Mouse (Mus musculus): ENCODE data around the gene Cep19.

The Cep19 gene

DNA sequence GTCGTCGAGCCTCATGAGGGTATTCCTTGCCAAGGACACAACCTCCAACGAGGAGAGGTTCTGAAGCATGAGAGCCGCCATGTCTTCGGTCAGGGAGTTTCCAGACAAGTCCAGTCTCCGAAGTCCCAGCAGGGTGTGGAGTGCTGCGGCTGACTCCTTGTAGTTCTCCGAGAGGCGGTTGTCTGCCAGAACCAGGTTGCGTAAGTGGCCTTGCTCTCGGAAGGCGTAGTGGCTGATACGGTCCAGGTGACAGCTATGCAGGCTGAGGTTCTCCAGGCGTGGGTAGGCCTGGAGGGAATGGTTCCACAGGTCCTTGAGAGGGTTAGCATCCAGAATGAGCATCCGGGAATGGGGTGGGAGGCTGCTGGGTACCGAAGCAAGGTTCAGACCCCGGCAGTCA is 45.0 kb downstream of the Cep19 start:
- no peak for DNase-seq (ENCODE audit: low spot score)

GRCm38 (mm10) chr16:32147589-32148207 is 48.1 kb downstream of the Cep19 start:
- DNase-seq (ENCODE audit: low spot score), result no peak

DNA sequence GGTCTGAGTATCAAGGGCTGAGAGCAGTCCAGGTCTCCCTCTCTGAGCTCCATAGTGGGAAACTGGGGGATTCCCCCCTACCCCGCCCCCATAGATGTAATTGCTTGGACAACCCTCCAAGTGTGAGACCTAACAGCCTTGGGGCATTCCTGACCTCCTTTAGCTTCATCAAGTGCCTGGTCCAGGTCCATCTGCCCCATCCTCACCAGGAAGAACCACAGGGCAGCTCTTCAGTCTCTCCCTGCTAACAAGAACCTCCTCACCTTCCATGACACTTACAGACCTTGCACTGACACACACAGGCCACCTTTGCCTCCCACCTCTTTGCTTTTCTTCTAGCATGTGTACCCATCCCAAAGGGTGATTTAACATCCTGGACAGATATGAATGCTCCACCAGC is 54.4 kb downstream of the Cep19 start:
- DNase-seq (ENCODE audit: low spot score), result no peak

DNA sequence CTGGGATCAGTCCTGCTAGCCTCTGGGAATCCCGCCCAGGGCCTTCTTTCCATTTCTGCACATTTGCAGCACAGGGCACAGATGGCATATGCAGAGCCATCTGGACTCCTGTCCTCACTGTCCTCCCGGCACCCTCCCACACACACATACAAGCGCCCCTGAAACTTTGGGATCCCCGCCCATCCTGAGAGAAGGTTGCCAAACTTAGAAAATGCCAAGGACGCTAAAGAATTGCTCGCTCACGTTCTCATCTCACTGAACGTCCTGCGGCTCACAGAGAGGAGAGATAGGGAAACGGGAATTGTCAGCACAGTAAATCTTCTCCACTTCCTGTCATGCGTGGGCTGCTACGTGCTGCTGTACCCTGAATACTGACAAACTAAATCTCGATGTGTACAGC is 54.8 kb downstream of the Cep19 start:
- DNase-seq (ENCODE audit: low spot score), result no peak

DNA sequence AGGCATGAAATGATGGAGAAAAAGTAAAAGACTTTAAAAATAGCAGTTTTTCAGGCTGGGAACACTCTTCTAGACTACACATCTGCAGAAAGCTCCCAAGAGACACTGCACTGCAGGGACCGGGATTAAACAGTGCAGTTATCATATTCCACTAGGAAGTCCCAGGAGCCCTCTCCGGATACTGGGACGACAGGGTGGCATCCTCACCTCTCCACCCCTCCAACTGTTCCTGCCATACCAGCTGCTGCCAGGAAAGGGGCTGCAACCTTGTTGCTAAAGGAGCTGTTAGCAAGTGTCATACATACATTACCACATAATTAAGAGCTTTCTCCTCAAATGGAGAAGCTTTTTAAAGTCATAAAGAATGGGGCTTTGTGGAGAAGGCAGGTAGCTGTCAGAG is 57.1 kb downstream of the Cep19 start:
- no peak for DNase-seq (ENCODE audit: low spot score)

DNA sequence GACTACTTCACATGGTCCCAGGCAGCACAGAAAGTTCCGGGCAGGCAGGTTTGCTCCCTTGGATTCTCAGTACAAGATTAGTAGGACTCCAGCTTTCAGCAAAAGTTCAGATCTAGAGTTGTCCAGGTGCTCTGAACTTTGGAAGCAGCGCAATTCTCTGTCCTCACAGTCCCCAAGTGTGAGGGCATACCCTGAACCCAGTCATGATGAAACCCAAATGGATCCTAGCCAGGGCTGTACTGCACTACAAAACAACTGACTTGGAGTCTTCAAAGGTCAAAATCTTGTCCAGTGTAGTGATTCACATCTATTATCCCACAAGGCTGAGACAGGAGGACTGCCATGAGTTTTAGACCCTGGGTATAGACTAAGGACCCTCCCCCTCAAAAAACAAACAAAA is 57.8 kb downstream of the Cep19 start:
- no peak for DNase-seq (ENCODE audit: low spot score)
